Mouse (Mus musculus): ENCODE data around the gene Chkb.
A peak's percentile ranks its signal among the peaks of the same experiment; 100 is the strongest.
"Not testable (repeated sequence)": the region's sequence is repeated elsewhere in the genome, so short reads cannot be mapped to it uniquely, and the experiment has no call there.

Gene Chkb

DNA sequence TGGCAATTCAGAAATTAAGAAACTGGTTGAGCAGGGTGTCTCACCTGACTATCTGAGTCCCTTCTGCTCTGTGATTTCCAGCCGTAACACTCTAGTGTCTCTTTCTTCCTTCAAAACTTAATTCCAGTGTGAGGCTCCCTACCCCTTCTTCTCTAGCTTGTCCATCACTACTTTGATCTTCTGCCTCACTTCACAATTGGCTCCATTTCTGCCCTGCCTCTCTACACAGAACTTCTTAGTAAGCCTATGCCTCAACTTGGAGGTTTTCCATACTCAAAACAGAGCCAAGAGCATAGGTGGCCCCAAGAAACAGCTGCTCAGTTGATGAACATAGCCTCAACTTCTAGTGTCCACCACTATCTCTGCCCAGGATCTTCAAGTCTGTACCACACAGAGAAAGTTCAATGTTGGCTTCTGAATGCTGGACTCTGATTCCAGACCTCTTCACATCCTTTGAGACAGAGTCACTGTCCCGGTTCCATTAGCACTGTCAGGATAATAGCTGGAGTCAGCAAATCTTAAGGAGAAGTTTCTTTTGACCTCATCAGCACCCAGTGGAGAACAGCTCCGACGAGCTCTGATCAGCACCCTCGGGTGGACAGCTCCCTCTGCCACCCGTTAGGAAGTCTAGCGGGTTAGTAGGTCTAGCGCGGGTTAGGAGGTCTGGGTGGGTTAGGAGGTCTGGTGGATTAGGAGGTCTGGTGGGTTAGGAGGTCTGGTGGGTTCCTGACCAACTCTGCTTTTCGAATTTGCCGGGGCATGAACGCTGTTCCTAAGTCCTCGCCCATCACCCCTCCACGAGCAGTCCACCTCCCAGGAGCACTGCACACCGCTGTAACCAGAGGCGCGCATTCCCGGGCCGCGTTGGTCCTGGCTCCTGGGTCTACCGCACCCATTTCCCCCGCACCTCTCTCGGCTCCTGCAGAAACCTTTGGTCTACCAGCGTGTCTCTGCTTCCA is 23.5 kb upstream of the Chkb start:
- DNase-seq: no peak

DNA sequence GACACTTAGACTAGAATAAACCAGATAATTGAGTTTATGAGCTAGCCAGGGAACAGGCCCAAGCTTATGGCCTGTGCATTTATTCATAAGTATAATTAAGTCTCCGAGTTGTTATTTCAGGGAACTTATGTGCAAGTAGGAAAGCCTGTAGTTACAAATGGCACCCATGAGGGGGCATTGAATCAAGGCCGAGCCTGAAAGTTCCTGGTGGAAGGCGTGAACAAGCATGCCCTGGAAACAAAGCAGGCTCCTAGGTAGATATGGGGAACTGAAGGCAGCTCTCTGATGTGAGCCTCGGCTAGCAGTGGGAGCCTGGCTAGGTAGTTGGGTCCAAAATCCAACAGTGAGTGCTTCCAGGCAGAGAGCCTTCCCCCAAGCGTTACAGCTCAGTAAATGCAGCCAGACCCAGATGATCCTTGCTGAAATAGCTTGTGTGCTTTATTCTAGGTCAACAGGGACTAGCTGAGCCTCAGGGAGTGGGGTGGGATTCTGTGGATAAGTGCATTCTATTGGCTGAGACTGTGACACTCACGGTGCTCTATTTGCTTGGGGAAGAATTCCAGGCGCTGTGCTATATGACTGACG is 12.9 kb upstream of the Chkb start:
- DNase-seq: peak in 1 of 2 experiments; percentile 53

DNA sequence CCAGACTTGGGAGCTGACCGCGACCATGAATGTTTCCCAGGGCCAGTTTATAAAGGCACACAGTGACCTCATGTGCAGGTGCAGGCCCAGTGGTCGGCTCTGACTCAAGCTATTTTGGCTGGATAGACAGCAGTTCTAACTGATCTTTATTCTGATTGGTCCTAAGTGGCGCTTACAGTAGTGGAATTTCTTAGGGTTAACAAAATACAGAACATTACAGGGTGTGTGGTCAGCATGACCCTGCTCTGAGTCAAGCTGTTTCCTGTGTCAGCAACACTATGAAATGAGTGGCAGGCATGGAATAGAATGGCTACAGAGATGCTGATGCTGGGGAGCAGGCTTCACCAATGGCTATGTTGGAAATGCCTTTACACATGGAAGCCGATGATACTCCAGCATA is 6.2 kb upstream of the Chkb start:
- DNase-seq: no peak

DNA sequence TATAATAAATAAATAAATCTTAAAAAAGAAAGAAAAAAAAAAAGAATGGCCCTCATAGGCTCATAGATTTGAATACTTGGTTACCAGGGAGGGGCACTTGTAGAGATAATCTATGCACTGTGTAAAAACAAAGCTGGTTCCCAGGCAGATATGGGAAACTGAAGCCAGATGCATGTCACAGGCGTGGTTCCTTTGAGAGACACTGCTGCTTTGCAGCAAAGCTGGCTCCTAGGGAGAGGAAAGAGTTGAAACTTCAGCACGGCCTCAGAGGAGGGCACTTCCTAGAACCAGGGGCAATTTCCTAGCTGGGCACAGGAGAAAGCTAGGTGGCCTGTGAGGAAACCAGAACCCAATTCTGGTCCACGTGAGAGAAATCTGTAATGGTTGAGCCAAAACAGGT is 4.4 kb upstream of the Chkb start:
- DNase-seq: no peak

DNA sequence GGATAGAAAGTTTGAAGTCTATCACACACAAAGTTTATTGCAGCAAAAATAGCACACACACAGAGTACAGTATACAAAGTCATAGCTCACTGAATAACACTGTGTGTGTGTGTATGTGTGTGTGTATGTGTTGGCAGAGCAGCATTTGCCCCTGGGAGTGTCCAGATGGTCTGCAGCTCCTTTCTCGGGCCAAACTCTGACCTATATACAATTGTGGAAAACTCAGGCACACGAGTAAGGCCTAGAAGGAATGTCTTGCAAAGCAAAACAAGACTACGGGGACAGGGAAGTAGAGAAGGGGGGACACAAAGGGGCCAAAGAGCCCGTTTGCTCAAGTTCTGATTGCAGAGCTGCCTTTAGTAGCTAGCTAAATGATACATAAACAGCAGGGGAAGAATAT is 3.2 kb upstream of the Chkb start:
- peak; percentile 61 to 70 for DNase-seq

- DNase-seq: no peak
Observed at GRCm38 (mm10) chr15:89431806-89432205, 2.1 kb upstream of the Chkb start.

- no peak for DNase-seq
Observed at GRCm38 (mm10) chr15:89431271-89431670, 1.6 kb upstream of the Chkb start.

- DNase-seq: not testable (repeated sequence)
Observed at GRCm38 (mm10) chr15:89430771-89431170, 1.1 kb upstream of the Chkb start.

DNA sequence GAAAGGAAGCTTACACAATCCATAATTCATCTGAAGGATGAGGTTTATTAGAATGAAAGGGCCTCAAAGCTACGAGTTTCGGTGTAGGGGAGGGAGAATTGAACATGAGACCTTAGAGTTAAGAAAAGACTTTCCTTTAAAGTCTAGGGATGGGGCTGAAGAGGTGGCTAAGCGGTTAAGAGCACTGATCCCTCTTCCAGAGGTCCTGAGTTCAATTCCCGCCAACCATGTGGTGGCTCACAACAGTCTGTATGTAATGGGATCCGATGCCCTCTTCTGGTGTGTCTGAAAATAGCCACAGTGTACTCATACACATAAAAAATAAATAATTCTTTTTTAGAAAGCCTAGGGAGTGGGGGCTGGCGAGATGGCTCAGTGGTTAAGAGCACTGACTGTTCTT is 633 bp upstream of the Chkb start:
- peak in 1 of 2 experiments; percentile 60 for DNase-seq

GRCm38 (mm10) chr15:89428821-89429351 is 822 bp downstream of the Chkb start:
- no peak for DNase-seq

DNA sequence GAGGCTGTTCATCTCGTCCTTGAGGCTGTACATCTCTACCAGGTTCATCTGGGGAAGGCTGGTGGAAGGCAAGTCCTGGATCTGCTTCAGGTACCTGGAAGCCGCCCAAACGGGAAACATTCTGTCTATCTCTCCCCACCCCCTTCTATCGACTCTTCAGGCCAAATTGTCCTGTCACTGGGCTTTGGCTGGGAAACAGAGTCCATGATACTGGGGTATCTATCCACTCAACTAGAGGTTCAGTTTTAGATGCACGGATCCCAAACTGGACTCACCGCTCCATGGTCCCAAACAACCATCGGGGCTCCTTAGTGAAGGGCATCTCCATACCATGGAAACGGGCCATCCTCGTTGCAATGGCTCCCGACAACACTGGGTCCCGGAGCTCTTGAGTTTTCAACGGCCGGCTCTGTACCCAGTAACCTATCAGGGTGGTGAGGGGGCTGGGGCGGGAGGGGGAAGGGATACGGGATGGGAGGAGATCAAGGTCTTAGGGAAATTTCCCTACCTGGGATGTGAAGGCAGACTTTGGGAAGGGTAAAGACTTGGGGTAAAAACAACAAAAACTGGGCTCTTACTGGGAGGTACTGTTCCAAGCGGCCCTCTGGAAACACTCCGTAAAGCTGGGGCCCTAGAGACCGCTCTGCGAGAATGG is 1.4 kb downstream of the Chkb start:
- peak in 1 of 2 experiments; percentile 40 for DNase-seq

- DNase-seq: no peak
Observed at GRCm38 (mm10) chr15:89426716-89427115, 3.0 kb downstream of the Chkb start.

GRCm38 (mm10) chr15:89425711-89426121 is 4.0 kb downstream of the Chkb start, which contains the start of gene Cpt1b:
Gene Cpt1b, minus strand, starts transcription at chr15:89425863.
- no peak for DNase-seq

DNA sequence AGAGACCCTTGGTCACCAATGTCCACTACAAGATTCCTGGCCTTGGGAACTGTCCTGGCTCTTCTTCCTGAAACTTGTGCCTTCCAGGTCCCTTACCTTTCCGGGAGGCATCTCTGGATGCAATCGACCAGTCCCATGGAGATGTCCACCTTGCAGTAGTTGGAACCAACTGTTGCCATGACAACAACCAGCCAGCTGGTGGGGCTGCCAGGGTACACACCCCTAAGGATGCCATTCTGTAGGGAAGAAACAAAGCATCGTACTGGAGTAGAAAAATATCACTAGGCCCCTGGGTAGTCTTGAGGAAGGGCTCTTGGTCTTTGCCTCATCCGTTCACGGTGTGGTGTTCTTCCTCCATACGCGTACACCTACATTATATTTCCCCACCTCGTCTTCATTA is 5.1 kb downstream of the Chkb start:
- DNase-seq: no peak

- no peak for DNase-seq
Observed at GRCm38 (mm10) chr15:89421938-89422337, 7.8 kb downstream of the Chkb start.

DNA sequence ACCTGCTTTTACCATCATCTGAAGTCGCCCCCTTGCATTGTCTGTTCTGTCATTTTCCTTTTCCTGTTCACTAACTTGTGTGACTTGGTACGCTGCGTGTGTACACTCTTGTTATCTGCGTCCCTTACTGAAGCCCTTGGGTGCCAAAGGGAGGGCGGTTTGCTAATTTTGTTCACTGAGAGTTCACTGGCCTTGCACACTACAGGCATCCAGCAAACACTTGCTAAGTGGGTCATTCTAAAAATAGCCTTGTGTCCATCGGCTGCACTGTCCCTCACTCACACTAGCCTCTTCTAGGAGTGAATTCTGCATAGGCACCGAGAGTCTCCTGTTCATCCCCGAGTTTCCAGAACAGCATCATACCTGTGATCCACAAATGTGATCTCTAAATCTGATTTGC is 14.4 kb downstream of the Chkb start:
- DNase-seq: peak; percentile 34 to 51

DNA sequence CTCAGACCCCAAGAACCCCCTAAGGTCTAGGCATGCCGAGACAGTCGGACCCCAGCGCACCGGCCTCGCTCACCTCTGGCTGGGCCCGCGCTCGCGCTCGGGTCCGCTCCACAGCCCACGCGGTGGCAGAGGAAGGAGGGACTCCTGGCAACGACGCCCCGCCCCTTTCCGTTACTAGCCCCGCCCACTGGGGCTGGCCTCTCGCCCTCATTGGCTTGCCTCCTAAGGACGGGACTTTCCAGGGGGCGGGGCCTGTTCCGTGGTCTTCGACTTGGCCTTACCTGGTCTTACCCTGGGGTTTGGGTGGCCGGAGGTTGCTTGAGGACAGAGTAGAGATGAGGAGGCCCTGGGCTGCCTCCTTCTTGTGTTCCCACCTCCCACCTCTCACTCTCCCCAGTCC is 19.6 kb downstream of the Chkb start, which contains the start of gene Syce3:
Gene Syce3, minus strand, starts transcription at position 386 of the 400 bp plus-strand sequence.
- no peak for DNase-seq

DNA sequence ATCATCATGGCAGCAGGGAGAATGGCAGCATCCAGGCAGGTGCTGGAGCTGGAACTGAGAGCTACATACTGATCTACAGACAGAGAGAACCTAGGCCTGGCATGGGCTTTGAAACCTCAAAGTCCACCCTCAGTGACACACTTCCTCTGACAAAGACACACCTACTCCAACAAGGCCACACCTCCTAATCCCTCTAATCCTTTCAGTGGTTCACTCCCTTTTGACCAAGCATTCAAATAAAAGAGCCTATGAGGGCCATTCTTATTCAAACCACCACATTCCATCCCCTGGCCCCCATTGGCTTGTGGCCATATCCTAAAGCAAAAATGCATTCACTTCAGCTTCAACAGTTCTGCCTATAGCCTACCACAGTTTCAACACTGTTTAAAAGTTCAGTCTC is 23.0 kb downstream of the Chkb start:
- DNase-seq: no peak

- DNase-seq: no peak
Observed at GRCm38 (mm10) chr15:89404831-89405623, 24.7 kb downstream of the Chkb start.

DNA sequence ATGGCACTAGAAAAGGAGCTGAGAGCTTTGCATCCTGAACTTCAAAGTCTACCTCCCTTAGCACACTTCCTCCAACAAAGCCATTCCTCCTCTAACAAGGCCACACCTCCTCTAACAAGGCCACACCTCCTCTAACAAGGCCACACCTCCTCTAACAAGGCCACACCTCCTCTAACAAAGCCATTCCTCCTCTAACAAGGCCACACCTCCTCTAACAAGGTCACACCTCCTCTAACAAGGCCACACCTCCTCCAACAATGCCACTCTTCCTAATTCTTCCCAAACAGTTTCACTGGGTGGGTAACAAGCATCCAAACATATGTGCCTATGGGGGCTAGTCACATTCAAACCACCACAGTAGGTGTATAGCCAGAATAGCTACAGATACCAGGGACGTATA is 27.2 kb downstream of the Chkb start:
- no peak for DNase-seq

DNA sequence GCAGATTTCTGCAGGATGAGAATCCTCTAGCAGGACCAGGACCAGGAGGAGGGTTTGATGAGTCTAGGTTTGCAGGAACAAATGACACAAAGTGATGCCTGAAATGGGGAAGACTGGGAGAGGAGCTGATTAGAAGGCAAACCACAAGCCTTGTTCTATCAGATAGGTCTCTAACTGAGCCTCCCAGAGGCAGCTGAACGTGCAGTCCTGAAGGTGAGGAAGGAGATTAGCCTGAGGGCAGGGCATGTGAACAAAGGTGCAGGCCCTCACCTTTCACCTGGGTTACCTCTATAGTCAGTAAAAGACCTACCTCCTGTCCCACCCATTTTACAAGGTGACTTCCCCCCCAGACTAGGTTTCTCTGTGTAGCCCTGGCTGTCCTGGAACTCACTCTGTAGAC is 30.0 kb downstream of the Chkb start:
- DNase-seq: no peak

GRCm38 (mm10) chr15:89398146-89398545 is 31.6 kb downstream of the Chkb start:
- DNase-seq: peak; percentile 38 to 42
